Mouse (Mus musculus) lung, postnatal 36 days (tissue): ENCODE data around the gene Spsb4.
A peak's percentile ranks its signal among the peaks of the same experiment; 100 is the strongest.

Experiments
- DNase-seq: peaks from one replicate; pipeline ENCODE4 v3.0.0; 2022; ENCODE audit warnings: mixed read lengths

The Spsb4 gene

DNA sequence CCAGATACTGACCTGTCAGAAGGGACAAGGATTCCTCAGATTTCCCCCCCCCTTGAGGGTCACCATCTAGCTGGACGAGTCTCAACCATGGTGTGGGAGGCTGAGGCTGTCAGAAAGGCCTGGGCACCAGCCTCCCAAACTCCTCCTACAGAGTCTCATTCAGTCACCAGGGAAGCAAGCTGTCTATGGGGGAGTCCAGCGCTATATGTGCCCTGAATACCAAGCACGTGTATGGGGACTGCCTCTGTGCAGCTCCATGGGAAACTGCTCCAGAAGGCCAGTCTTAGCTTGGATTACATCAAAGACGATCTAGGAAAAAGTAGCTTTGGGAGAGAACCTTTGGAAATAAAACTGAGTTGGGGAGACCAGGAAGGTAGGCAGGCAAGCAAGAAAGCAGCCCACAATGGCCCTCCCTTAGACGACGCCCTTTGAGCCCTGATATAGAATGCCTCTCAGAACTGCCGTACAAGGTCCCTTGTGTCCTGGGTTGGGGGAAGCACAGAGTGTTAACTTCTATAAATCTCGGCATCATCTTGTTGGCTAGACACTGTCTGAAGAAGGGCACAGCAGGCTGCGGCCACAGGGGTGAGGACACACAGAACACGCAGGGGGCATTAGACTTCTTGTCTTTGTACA is 40.4 kb downstream of the Spsb4 start:
- no peak for DNase-seq

DNA sequence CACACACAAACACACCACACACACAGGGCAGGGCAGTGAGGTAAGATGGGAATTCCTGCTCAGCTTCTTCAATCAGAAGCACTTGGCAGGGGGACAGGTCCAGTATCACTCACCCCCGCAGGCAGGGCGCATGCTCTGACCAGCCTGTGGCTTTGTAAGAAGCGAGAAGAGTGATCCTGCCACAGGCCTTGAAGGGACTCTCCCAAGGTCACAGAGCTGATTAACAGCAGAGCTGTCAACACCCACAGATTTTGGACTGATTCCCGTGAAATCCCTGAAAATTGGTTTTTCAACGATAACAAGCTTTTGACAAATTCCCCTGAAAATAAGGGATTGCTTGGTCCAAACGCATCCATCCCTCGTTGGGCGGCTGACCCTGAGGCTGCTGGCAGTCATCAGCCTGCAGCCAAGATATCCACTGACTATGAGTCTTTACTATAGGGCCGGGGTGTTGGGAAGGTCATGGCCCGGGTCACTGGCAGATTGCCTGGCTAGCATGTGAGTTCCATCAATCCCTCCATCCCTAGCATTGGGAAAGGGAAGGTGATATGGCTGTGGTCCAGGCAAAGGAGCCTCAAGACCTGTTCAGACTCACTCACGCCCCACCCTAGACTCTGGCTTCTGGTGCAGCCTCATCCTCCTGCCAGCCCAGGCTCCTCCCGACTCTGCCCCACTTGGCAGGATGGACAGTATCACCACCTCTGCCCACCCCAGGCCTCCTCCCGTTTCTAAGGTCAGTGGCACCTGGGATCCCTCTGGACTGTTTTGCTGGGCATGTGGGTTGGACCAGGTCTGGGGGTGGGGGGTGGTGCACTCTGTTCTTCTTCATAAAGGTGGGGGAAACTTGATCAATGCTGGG is 41.1 kb downstream of the Spsb4 start:
- DNase-seq = no peak

DNA sequence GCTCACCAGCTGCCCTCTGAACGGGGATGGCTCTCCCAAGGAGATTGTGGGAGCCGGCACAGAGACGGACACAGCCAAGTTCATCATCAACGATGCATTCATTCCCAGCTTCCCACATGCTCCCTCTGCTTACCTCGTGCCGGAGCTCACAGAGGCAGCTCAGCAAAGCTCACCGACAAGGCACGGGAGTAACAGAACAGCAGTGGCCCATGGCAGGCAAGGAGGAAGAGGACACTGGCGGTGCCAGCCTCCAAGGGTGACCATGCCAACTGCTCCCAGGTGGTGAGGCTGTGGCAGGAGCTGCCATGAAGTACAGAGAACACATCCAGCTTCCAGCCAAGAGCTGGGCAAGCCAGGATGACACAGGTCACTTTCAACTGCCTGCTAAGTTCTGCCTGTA is 45.6 kb downstream of the Spsb4 start:
- no peak for DNase-seq

DNA sequence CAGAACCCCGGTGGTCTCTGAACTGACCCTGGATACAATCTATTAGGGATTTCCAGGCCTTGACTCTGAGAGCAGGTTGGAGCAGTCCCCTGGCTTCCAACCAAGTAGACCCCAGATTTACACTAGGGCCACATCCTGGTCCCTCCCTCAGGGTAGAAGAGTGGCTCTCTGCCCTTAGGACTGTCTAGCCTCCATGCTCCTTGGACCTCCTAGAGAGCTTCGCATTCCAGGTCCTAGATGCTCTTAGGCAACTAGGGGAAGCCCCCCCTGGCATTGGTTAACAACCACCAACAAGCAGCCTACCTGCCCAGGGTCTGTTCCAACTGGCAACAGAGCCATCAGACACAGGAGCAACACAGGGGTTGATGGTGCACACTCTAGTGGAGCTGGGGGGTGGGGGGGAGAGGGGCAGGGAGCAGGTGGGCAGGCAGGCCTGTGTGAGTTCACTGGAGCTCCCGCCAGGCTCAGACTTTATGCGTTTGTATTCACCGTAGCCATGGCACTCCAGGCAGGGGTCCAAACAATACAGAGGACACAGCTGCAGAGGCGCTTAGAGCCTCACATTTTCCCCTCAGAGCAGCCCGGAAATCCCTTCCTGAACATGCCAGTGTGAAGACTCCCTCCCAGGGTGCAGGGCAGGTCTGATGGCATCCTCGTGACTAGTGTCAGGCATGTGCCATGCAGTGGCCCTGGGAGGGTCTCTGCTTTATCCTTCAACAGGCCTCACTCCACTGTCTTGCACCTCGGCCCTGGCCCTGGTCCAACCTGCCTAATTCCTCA is 46.8 kb downstream of the Spsb4 start:
- DNase-seq = peak; percentile 32

DNA sequence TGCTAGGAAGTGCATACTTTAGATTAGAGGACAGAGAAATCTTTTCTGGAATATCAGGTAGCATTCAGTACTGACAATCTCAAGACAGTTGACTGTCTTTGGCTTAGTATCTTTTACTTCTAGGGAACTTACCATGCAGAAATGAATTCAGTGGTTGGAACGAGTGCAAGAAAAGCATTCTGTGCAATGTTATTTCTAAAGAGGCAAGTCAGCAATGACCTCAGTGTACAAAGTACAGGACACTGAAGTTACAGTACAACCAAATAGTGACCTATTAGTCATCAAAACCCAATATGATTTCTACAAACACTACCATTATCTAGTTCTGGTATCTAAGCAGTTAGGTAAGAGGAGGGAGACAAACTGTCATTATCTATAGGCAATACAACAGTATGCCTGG is 51.1 kb downstream of the Spsb4 start:
- DNase-seq = no peak

DNA sequence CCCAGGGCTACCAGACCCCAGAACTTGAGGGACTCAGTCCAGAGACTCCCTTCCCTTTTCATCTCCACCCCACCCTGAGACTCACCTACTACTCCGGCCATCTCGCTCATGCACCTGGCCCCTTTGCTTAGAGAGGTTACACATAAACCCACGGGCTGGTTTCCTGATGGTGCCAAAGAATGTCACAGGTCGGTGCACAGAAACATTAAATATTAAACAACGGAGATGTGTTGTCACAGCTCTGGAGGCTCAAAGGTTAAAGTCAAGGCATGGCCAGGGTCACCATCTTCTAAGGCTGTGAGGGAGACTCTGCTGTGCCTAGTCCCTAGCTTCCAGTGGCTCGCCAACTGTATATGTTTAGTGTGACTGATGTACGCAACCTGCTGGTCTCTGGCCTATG is 52.2 kb downstream of the Spsb4 start:
- DNase-seq = no peak

DNA sequence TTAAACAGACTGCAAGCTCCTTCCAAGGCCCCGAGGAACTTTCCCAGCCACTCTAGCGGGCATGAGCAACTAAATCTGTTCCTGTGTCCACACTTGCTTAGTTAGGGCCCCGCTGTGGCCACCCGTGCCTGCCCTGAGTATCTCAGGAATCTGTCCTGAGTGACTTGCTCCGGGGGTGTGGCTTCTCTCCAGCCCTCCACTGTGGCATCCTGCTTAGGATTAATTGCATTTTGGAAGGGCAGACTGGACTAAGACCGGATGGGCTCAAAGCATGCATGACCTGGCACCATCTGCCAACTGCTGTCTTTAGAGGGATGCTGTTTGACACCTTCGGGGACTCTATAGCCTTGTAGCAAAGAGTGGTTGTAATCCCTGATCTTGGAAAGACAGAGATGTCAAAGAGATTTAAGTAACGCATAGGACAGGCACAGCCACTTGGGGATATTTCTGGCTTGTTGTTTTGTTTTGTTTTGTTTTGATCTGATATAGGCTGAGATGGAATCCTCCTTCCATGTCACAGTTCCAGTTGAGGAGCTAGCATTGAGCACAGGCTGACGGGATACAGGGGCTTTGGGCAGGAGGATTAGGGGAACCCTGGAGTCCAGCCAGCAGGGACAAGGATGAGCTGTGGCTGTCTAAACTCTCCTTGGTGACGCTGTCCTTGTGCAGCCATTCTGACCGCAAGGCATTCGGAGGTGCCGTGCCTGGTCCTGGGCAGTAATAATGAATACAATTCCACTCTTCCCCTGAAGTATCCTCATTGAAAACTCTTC is 55.0 kb downstream of the Spsb4 start:
- no peak for DNase-seq

DNA sequence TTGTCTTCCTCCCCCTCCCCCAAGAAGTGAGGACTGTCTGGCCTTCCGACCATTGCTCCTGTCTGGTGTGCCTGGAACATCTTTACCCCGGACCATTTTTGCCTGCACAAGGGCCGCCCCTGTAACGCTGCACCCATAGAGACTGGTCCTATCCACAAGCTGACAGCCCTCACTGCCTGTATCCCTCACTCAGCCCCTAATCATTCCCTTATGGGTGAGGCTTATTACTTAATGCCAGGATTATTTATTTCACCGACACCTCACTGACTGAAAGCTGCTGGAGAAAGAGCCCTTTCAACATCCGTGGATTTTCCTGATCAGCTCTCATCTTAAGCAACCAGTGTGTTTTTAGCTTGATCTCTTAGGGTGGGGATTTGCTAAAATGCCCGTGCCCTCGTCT is 55.9 kb downstream of the Spsb4 start:
- DNase-seq = no peak

DNA sequence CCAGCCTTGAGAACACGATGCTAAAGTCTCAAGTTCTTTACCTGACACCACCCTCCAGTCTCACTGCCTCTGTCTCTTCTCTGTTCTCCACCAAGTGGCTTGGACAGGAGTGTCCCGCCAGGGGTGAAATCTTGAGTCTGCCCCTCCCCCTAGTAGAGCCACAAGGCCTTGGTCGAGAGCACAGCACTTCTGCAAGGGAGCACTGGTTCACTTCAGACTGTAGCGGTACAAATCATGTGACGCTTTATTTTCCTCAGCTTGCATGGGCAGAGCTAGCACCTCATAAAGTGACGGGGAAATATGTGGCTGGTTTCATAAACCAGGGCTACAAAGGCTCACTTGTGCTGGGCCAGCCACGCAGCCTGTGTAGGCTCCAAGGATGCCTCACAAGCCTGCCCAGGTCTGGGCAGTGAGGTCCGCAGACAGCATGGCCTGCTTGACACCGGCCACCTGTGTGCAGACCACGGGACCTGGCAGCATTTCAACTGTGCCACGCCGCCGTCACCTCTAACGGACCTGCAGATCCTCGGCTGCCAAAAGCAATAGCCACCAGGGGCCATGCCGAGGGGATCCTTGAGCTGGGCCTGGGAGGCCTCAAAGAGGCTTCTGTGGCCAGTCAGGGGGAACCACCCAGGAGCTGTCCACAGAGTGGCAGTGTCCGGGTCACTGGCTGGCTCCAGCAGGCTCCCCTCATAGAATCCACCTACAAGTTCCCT is 56.5 kb downstream of the Spsb4 start:
- no peak for DNase-seq

DNA sequence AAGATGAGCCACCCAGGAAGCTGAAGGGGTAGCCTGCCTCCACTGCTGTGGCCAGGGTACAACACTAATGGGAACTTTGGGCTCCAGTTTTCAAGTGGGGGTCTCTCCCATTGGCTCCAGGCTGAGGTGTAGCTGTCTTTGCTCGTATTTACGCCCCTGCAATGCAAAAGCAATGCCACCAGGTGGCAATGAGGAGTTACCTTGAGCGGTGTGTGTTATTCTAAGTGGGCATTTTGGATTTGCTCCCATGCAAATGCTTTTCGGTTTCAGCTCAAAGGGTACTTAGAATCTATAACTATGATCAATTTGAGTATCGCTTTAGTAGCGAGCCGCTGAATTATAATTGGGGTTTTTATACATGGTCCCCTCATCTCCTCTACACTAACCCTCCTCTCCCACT is 57.6 kb downstream of the Spsb4 start:
- peak; percentile 23 for DNase-seq

DNA sequence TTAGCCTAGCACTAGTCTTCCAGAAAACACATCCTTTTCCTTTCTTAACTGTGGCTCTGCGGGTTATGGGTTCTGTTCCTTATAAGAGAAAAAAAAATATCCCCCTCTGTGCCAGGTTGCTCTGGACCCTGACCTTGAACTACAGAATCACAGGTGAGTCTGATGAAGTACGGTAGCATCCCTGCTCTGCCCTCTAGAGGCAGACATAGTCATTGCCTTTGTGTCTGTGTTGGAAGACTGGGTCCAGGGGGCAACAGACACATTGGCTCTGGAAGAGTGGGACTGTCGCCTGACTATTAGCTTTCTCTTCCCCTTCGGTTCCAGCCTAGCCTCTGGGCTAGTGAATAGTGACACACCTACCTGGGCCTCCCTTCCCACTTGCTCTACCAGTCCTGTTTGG is 58.4 kb downstream of the Spsb4 start:
- DNase-seq = peak; percentile 31

DNA sequence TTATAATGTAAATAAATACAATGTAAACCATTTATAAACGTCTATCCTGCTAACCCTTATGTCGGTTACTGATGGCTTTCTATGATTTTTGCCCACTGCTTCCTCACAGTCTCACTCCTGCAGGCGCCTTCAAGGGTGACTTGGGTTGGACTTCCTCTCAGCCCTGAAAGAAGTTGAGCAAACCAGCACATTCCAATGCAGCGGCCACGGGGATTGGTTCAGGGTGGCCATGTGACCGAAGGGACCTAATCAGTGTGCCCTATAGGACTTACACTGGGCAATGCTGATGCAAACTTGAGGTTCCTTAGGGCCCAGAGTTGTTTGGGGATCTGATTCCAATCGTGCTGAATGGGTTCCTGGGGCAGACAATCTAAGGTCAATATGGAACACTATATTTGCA is 59.2 kb downstream of the Spsb4 start:
- DNase-seq = no peak

DNA sequence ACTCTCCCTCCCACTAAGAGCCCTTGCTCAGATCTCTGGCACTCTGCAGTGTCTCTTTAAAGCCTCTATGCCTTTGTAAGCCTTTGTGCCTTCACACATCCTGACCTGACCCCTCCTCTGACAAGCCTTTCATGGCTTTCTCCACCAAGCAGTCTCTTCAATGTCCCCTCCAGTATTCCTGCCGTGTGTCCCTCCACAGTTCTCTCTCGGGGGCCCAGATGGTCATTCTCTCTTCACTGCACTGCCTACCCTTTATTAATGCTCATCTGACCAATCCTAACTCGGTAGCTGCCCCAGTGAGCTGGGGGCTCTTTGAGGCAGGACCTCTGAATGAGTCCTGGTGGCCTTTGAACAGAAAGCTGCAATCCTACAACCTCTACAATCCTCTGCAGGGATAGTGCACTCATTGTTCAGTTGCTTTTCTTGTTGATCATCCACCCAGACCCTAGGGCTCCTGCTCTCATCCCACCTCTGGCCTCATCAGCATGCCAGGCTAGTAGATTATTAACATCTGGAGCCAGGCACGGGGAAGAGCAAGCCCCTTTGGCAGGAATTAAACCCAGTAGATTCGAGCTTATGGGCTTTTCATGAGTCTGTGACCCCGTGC is 60.5 kb downstream of the Spsb4 start:
- no peak for DNase-seq

DNA sequence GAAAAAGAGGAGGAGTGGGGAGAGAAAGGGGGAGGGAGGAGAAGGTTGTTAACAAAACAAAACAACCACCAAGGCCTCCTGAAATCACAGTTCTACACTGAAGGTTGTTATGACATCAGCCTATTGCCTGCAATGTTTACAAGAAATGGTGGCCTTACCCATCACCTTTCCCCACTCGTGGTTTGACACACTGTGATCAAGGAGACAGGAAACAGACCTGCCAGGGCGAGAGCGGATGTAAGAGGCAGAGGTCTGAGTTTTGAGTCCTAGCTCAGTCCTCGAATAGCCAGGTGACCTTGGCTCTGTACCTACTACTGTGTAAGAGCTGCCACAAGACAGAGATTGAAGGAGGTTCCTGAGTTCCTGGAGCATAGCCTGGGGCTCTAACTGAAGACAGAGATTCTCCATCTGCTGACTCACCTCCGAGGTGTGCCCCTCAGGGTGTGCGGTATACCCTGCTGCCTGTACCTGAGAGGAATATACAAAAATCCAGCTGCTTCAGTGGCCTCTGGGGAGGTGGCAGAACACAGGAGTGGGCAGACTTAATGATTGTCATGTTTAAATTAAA is 61.3 kb downstream of the Spsb4 start:
- DNase-seq = no peak

DNA sequence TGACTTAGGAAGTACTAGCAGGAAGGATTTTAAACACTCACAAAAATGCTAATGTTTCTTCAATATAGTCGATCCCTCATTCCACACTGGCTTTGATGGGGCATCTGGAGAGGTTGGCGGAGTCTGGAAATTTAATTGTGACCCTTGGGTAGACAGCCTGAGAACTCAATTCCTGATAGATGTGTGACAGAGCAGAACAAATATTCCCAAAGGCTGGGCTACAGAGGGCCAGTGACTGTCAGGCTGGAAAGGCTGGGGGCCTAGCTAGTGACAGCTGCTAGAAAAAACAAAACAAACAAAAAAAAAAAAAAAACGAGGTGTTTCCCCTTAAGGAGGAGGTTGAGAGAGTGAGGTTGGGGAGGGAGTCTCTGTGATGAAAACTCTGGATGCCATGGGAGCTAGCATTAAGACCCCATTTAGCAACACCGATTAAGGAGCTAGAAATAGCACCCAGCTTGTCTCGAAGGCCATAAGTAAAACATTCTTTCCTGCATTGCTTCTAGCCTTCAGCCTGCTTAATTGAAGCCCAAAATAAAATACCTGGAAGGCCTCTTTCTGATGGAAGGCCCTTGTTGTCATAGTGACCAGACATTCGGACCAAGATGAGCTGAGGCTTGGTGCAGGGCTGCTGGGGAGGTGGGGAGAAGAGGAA is 61.9 kb downstream of the Spsb4 start:
- no peak for DNase-seq

DNA sequence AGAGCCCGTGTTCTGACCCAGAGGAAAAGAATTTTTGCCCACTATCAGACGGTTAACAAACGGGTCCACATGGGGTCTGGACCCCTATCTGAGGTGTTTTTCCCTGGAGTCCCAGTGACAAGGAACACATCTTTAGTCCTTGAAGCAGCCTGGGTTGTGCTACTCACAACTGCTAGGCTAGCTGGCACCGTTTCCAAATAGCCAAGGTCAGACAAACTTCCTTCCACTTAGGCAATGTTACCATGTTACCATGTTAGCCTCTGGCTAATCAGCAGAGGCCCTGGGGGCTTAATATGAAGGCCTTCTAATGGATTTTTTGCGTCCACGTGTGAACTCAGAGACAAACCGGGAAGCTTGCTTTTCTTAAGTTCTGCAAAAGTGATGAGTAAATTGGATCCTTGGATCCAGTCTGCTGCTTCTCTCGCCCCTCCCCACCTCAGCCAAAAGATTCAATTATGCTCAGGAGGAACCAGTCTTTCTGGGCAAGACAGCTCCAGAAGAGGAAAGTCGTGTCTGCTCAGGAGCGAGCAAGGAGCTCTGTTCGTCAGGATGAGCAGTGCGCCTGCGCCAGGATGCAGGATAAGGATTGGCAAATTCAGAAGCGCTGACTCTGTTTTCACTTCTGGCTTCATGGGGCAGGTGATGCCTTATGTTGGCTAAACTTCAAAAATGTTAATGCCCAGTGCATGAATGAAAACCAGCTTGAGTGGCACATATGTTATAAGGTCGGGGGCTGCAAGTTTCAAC is 64.4 kb downstream of the Spsb4 start:
- no peak for DNase-seq

DNA sequence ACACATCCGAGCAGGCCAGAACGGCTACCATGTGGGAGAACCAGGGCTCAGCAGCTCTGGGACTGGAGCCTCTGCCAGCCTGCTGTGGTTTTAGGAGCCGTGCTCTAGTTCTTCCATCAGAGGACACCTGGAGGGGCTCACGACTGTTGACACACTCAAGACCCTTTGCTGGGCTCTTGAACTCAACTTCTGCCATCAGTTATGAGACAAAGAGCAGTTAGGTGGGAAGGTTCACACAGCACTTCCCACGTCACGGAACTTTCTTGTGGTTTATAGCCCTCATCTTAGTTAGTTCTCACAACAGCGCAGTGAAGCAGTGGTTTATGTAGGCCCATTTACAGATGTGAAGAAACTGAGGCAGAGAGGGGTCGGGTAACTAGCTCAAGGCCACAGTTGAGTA is 65.2 kb downstream of the Spsb4 start:
- DNase-seq = no peak

DNA sequence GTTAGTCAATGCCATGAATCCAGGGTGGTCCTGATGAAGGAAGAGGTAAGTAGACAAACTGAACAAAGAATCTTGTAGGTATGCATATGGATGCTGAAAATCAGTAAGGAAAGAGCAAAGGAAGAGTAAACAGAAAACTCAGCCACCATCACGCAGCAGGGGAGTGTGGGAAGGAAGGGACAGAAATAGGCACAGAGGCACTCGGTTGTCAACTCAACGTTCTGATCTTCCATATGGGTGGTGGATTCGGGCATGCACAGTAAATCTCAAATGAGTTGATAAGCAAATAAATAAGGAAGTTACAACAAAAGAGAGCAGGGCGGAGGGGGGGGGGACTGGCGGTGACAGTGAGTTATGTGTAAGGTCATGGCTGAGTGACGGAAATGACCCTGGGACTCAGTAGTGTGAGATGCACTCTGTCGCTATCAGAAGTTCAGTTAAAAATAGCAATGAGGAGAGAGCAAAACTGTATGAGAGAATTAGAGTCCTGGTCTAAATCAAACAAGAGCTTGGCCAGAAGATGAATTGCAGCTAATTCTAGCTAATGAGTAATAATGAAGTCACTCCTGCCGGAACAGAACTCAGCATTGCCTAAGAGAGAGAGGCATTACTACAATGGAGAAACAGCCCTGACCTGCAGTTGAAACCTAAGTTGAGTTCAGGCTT is 66.2 kb downstream of the Spsb4 start:
- no peak for DNase-seq

DNA sequence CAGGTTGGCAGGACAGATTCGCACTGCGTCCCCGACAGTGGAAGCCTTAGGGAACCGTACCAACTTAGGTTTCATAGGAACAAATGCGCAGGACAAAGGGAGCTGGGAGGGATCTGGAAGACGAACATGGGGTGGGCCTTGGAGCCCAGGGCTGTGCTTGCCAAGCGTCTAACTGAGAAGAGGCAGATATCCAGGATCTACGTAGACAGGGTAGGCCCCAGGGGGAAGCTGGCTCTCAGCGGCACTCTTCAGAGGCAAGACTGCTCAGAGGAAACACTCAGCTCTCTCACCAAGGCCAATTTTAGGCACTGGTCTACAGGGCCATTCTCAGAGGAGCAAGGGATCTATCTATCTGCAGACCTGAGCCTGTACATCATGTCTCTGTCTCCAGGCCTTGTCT is 69.1 kb downstream of the Spsb4 start:
- DNase-seq = no peak

DNA sequence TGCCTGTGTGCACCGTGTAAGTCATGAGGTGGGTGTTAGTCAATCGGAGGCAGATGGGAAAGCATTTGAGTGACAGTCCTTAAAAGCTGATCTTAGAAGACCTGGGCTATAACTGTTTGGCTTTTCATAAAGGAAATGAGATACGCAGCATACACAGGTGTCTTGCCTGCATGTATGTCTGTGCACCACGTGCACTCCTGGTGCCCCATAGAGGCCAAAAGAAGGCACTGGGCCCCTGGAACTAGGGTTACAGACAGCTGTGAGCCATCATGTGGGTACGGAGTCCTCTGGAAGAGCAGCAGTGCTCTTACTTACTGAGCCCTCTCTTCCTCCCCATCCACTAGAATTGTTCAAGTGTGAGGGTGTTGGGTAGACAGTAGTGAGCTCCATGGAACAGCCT is 70.1 kb downstream of the Spsb4 start:
- DNase-seq = no peak
